Mouse (Mus musculus): Measurements from ENCODE around the gene Stt3b. TPM values are rescaled to one million over a fixed set of nuclear protein-coding genes. Genes with fewer than 3 reads are reported as not detected.

The Stt3b gene
- polyA plus RNA-seq, 1 experiment from 2014 or later = 51.5 TPM

GRCm38 (mm10) chr9:115234561-115234960, 75.7 kb downstream of the Stt3b start:
- no peak for ATAC-seq
- Histone ChIP-seq H3K4me3 (ENCODE audit: low read depth, low read length) (no peak overlapping the region), H3K27me3 (replicated peaks; ENCODE audit: control insufficient read depth, insufficient read depth, low read length) (no peaks in the 10 kb centered on the region), H3K4me2 (replicated peaks; ENCODE audit: low read depth) (no peak overlapping the region), H3K4me1 (replicated peaks; ENCODE audit: control insufficient read depth, insufficient read depth, low read length) (no peaks in the 10 kb centered on the region), H3K36me3 (ENCODE audit: control insufficient read depth, insufficient read depth) (peaks cover 8% of the 10 kb centered on the region), H3K27ac (ENCODE audit: low read depth, low read length) (no peak overlapping the region), H3K9me3 (ENCODE audit: control insufficient read depth) (no peaks in the 10 kb centered on the region), H3K9ac (ENCODE audit: low read depth, low read length) (no peak overlapping the region)
- whole genome bisulfite sequencing = 92% methylated on average over 2 of the region's 2 CpGs
- TF ChIP-seq CTCF (IDR thresholded peaks at IDR 0.05; ENCODE audit: low read depth) = no peak

GRCm38 (mm10) chr9:115233721-115234120, 76.5 kb downstream of the Stt3b start:
- no peaks in the 10 kb centered on the region for H3K27me3 ChIP-seq (replicated peaks; ENCODE audit: control insufficient read depth, insufficient read depth, low read length)
- no peak for ATAC-seq
- 90% methylated on average over 5 of the region's 5 CpGs for WGBS
- H3K27ac ChIP-seq (ENCODE audit: low read depth, low read length) = no peak overlapping the region
- no peak overlapping the region for H3K9ac ChIP-seq (ENCODE audit: low read depth, low read length)
- H3K9me3 ChIP-seq (ENCODE audit: control insufficient read depth) = no peaks in the 10 kb centered on the region
- peaks cover 8% of the 10 kb centered on the region for H3K36me3 ChIP-seq (ENCODE audit: control insufficient read depth, insufficient read depth)
- H3K4me3 ChIP-seq (ENCODE audit: low read depth, low read length) = no peak overlapping the region
- no peaks in the 10 kb centered on the region for H3K4me1 ChIP-seq (replicated peaks; ENCODE audit: control insufficient read depth, insufficient read depth, low read length)
- H3K4me2 ChIP-seq (replicated peaks; ENCODE audit: low read depth) = no peak overlapping the region
- TF ChIP-seq CTCF (IDR thresholded peaks at IDR 0.05; ENCODE audit: low read depth) = no peak

- no peak for ATAC-seq
- Histone ChIP-seq H3K4me1 (replicated peaks; ENCODE audit: control insufficient read depth, insufficient read depth, low read length) (no peaks in the 10 kb centered on the region), H3K27me3 (replicated peaks; ENCODE audit: control insufficient read depth, insufficient read depth, low read length) (no peaks in the 10 kb centered on the region), H3K4me3 (ENCODE audit: low read depth, low read length) (no peak overlapping the region), H3K27ac (ENCODE audit: low read depth, low read length) (no peak overlapping the region), H3K9me3 (ENCODE audit: control insufficient read depth) (no peaks in the 10 kb centered on the region), H3K4me2 (replicated peaks; ENCODE audit: low read depth) (no peak overlapping the region), H3K9ac (ENCODE audit: low read depth, low read length) (no peak overlapping the region), H3K36me3 (ENCODE audit: control insufficient read depth, insufficient read depth) (peaks cover 11% of the 10 kb centered on the region; the same call in 1 of the 2 replicates)
- no peak for TF ChIP-seq CTCF (IDR thresholded peaks at IDR 0.05; ENCODE audit: low read depth)
- WGBS = 92% methylated on average over 3 of the region's 3 CpGs
Observed at GRCm38 (mm10) chr9:115231476-115231875, 78.7 kb downstream of the Stt3b start.

- H3K9me3 ChIP-seq (ENCODE audit: control insufficient read depth) = no peaks in the 10 kb centered on the region
- peaks cover 14% of the 10 kb centered on the region; the same call in 1 of the 2 replicates for H3K36me3 ChIP-seq (ENCODE audit: control insufficient read depth, insufficient read depth)
- no peak overlapping the region for H3K27ac ChIP-seq (ENCODE audit: low read depth, low read length)
- H3K27me3 ChIP-seq (replicated peaks; ENCODE audit: control insufficient read depth, insufficient read depth, low read length) = no peaks in the 10 kb centered on the region
- no peak overlapping the region for H3K9ac ChIP-seq (ENCODE audit: low read depth, low read length)
- no peak for ATAC-seq
- no peak overlapping the region for H3K4me2 ChIP-seq (replicated peaks; ENCODE audit: low read depth)
- 46% methylated on average over 3 of the region's 3 CpGs for WGBS
- TF ChIP-seq CTCF (IDR thresholded peaks at IDR 0.05; ENCODE audit: low read depth) = no peak
- no peaks in the 10 kb centered on the region for H3K4me1 ChIP-seq (replicated peaks; ENCODE audit: control insufficient read depth, insufficient read depth, low read length)
- no peak overlapping the region for H3K4me3 ChIP-seq (ENCODE audit: low read depth, low read length)
Observed at GRCm38 (mm10) chr9:115230141-115230540, 80.1 kb downstream of the Stt3b start.

GRCm38 (mm10) chr9:115229676-115230075, 80.5 kb downstream of the Stt3b start:
- Histone ChIP-seq H3K9ac (ENCODE audit: low read depth, low read length) (no peak overlapping the region), H3K4me3 (ENCODE audit: low read depth, low read length) (no peak overlapping the region), H3K9me3 (ENCODE audit: control insufficient read depth) (no peaks in the 10 kb centered on the region), H3K4me1 (replicated peaks; ENCODE audit: control insufficient read depth, insufficient read depth, low read length) (no peaks in the 10 kb centered on the region), H3K27ac (ENCODE audit: low read depth, low read length) (no peak overlapping the region), H3K4me2 (replicated peaks; ENCODE audit: low read depth) (no peak overlapping the region), H3K27me3 (replicated peaks; ENCODE audit: control insufficient read depth, insufficient read depth, low read length) (no peaks in the 10 kb centered on the region), H3K36me3 (ENCODE audit: control insufficient read depth, insufficient read depth) (peaks cover 15% of the 10 kb centered on the region; the same call in 1 of the 2 replicates)
- no peak for TF ChIP-seq CTCF (IDR thresholded peaks at IDR 0.05; ENCODE audit: low read depth)
- no peak for ATAC-seq
- WGBS = 81% methylated on average over 10 of the region's 10 CpGs

GRCm38 (mm10) chr9:115229145-115229544, 81.1 kb downstream of the Stt3b start:
- Histone ChIP-seq H3K36me3 (ENCODE audit: control insufficient read depth, insufficient read depth) (peaks cover 15% of the 10 kb centered on the region; the same call in 1 of the 2 replicates), H3K9me3 (ENCODE audit: control insufficient read depth) (no peaks in the 10 kb centered on the region), H3K4me1 (replicated peaks; ENCODE audit: control insufficient read depth, insufficient read depth, low read length) (no peaks in the 10 kb centered on the region), H3K27ac (ENCODE audit: low read depth, low read length) (no peak overlapping the region), H3K27me3 (replicated peaks; ENCODE audit: control insufficient read depth, insufficient read depth, low read length) (no peaks in the 10 kb centered on the region), H3K4me3 (ENCODE audit: low read depth, low read length) (no peak overlapping the region), H3K4me2 (replicated peaks; ENCODE audit: low read depth) (no peak overlapping the region), H3K9ac (ENCODE audit: low read depth, low read length) (no peak overlapping the region)
- WGBS = 73% methylated on average over 4 of the region's 4 CpGs
- no peak for ATAC-seq
- no peak for TF ChIP-seq CTCF (IDR thresholded peaks at IDR 0.05; ENCODE audit: low read depth)

Measured in intestine, postnatal 0 days (tissue).